Mouse (Mus musculus): Measurements from ENCODE around the gene Stfa2l1. TPM values are rescaled to one million over a fixed set of nuclear protein-coding genes. Genes with fewer than 3 reads are reported as not detected.

Gene Stfa2l1
- not detected in 2 replicates for polyA plus RNA-seq (2012; rRNA removed)

DNA sequence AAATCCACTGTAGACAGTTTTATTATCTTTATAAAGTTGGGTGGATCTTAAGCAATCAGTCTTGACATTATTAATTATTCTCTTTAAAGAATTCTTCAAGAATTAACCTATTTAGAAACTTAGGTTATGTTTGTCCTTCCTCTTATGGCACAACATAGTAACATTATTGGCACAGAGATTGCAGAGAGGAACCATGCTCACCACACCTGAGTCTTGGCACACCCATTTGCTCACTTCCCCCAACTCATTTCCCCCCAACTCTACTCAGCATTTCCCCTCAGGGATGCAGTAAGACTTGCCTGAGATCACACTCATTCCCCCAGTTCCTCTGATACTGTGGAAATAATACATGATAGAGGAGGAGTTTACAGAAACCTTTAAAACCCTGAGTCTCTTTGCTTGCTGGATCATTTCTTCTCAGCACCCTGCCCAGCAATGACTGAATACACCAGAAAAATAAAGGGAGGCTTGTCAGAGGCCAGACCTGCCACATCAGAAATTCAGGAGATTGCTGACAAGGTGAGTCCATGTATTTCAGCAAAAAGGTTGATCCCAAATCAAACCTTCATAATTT is at the start of gene Stfa2l1:
Gene Stfa2l1 (plus strand): TSS at position 410 of the 574 bp plus-strand sequence.

DNA sequence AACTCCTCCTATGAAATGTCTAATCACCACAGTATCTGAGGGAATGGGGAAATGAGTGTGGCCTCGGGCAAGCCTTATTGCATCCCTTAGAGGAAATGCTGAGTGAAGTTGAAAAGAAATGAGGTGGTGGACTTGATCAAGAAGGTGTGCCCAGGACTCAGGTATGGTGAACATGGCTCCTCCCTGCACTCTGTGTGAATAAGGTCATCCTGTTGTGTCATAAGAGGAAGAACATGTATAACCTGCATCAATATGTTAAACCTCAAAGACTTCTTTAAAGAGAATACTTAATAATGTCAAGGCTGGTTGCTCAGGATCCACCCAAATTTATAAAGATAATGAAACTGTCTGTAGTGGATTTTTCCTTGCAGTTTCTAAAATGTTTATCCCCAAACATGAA is 25.5 kb upstream of the Stfa2l1 start, which contains the start of gene Csta1:
Gene Csta1 (minus strand): TSS at position 101 of the 400 bp plus-strand sequence.

DNA sequence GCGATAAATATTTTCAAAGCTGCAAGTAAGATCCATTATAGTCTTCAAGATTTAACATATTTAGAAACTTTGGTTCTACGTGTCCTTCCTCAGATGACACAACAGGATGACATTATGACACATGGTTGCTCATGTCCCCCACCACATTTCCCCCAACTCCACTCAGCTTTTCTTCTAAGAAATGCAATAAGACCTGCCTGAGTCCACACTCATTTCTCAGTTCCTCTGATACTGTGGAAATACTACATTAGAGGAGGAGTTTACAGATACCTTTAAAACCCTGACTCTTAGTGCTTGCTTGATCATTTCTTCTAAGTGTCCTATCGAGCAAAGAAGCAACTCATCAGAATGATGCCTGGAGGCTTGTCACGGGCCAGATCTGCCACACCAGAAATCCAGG is 27.3 kb downstream of the Stfa2l1 start, which contains the start of gene Gm5483:
Gene Gm5483 (plus strand): TSS at position 301 of the 400 bp plus-strand sequence.

DNA sequence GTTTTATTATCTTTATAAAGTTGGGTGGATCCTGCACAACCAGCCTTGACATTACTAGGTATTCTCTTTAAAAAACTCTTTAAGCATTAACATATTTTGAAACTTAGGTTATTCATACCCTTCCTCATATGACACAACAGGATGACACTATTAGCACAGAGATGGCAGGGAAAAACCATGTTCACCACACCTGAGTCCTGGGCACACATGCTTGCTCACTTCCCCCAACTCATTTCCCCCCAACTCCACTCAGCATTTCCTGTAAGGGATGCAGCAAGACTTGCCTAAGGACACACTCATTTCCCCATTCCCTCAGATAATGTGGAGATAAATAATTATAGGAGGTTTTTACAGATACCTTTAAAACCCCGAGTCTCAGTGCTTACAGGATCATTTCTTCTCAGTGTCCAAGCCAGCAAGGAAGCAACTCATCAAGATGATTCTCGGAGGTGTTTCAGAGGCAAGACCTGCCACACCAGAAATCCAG is 53.4 kb downstream of the Stfa2l1 start, which contains the start of gene Gm5416:
Gene Gm5416 (plus strand): TSS at position 437 of the 487 bp plus-strand sequence.

Other genes with a start within 250 kb of the Stfa2l1 start
- 5.6 TPM in 2 replicates for gene Parp9, start 218.3 kb upstream of the Stfa2l1 start, polyA plus RNA-seq (2012; rRNA removed)
- gene Dtx3l, start 217.7 kb upstream of the Stfa2l1 start, polyA plus RNA-seq (2012; rRNA removed) = 7.6 and 8.2 TPM in 2 replicates
- gene Kpna1, start 178.1 kb upstream of the Stfa2l1 start, polyA plus RNA-seq (2012; rRNA removed) = 3.3 and 3.7 TPM in 2 replicates
- gene Wdr5b, start 115.6 kb upstream of the Stfa2l1 start, polyA plus RNA-seq (2012; rRNA removed) = 0.91 and 0.95 TPM in 2 replicates
- 61.7 and 89.2 TPM in 2 replicates for gene Fam162a, start 85.2 kb upstream of the Stfa2l1 start, polyA plus RNA-seq (2012; rRNA removed)
- 4.5 and 5.0 TPM in 2 replicates for gene Ccdc58, start 85.1 kb upstream of the Stfa2l1 start, polyA plus RNA-seq (2012; rRNA removed)
- gene Csta1, start 25.6 kb upstream of the Stfa2l1 start, polyA plus RNA-seq (2012; rRNA removed) = 0.03 TPM in 1 of 2 replicates, not detected in the other
- not detected in 2 replicates for gene Gm5483, start 27.4 kb downstream of the Stfa2l1 start, polyA plus RNA-seq (2012; rRNA removed)
- not detected in 2 replicates for gene Gm5416, start 53.6 kb downstream of the Stfa2l1 start, polyA plus RNA-seq (2012; rRNA removed)
- 0.28 TPM in 1 of 2 replicates, not detected in the other for gene 2010005H15Rik, start 64.7 kb downstream of the Stfa2l1 start, polyA plus RNA-seq (2012; rRNA removed)
- gene Stfa1, start 120.1 kb downstream of the Stfa2l1 start, polyA plus RNA-seq (2012; rRNA removed) = not detected in 2 replicates
- gene BC117090, start 177.5 kb downstream of the Stfa2l1 start, polyA plus RNA-seq (2012; rRNA removed) = not detected in 2 replicates
- gene BC100530, start 210.9 kb downstream of the Stfa2l1 start, polyA plus RNA-seq (2012; rRNA removed) = not detected in 2 replicates

All from colon, adult 2 months (tissue).